Mouse (Mus musculus): ENCODE data around the gene Etd.
"Not testable (repeated sequence)": the region's sequence is repeated elsewhere in the genome, so short reads cannot be mapped to it uniquely, and the experiment has no call there.

Gene Etd

GRCm38 (mm10) chrX:53434618-53435017, at the start of gene Etd:
Gene Etd, plus strand, starts transcription at chrX:53434918.
- DNase-seq: no peak

DNA sequence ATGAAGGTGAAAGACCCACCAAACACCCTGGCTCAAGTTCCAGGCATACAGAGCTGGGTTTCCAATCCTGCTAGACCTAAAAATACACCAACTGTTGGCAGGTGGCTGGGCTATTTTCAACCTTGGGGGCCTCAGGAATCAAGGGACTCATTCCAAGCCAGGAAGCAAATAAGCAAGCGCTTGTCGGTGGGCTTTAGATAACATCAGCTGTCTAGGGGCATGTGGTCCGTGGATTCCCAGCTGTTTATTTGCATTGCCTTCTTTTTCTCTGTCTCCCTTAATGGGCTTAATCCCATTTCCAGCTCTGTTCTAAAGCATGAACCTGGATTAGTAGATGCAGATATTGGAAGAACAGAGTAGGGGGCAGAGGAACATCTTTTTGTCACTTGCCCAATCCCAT, 48.4 kb upstream of the Etd start:
- no peak for DNase-seq

DNA sequence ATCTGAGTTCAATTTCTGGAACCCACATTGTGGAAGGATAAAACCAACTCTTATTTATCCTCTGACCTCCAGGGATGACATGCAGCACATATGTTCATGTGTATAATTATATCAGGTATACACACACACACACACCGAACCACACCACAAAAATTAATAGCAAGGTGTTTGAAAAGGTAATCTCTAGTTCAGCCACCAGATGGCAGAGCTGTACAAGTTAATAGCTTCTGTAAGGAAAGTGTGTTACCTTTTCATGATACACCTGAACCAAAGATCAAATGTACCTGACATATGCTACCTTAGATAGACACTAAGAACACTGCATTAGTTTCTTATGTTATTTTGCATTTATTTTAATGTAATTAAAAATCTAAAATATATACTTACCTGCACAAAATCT, 1.8 kb upstream of the Etd start:
- DNase-seq: peak; percentile 3

GRCm38 (mm10) chrX:53459573-53459972, 24.9 kb downstream of the Etd start:
- no peak for DNase-seq

- DNase-seq: not testable (repeated sequence)
These were observed 29.5 kb downstream of the Etd start for GRCm38 (mm10) chrX:53464194-53464593.
